Mouse (Mus musculus) lung, embryonic 16.5 days (tissue): ENCODE results near the gene Ulbp1. TPM values are rescaled to one million over a fixed set of nuclear protein-coding genes. Genes with fewer than 3 reads are reported as not detected.
"Not testable (repeated sequence)": the region's sequence is repeated elsewhere in the genome, so short reads cannot be mapped to it uniquely, and the experiment has no call there.

Experiments used
- ATAC-seq: fragments of 200-750 bp; cut with Nextera tagmentation; 2 replicates; pipeline ENCODE4 v1.8.0; 2017; ENCODE audit warnings: low read depth, mild to moderate bottlenecking, moderate library complexity
- H3K27ac ChIP-seq: fragments of 300-500 bp; sonication (generic); 2 replicates; pipeline ENCODE4 v1.5.1; 2014; ENCODE audit warnings: mild to moderate bottlenecking, control low read depth, low read length
- H3K27me3 ChIP-seq: fragments of 300-500 bp; sonication (generic); 2 replicates; pipeline ENCODE4 v1.6.1; 2014; ENCODE audit warnings: low read depth, low read length, mixed read lengths; ENCODE audit not compliant: control insufficient read depth, insufficient read depth
- H3K36me3 ChIP-seq: fragments of 300-500 bp; sonication (generic); 2 replicates; pipeline ENCODE4 v1.6.1; 2014; ENCODE audit warnings: low read length; ENCODE audit not compliant: control insufficient read depth, insufficient read depth
- H3K4me1 ChIP-seq: fragments of 300-500 bp; sonication (generic); replicated peaks from 2 replicates; pipeline ENCODE4 v1.6.1; 2014; ENCODE audit warnings: low read length, mixed read lengths; ENCODE audit not compliant: control insufficient read depth, insufficient read depth
- H3K4me2 ChIP-seq: fragments of 300-500 bp; sonication (generic); 2 replicates; pipeline ENCODE4 v1.6.1; 2014; ENCODE audit warnings: low read depth, low read length, control low read depth
- H3K4me3 ChIP-seq: fragments of 300-500 bp; sonication (generic); 2 replicates; pipeline ENCODE4 v1.5.1; 2014; ENCODE audit warnings: mild to moderate bottlenecking, low read length, control low read depth
- H3K9ac ChIP-seq: fragments of 300-500 bp; sonication (generic); 2 replicates; pipeline ENCODE4 v1.6.1; 2014; ENCODE audit warnings: low read length, control low read depth
- H3K9me3 ChIP-seq: fragments of 300-500 bp; sonication (generic); 2 replicates; pipeline ENCODE4 v1.6.1; 2016; ENCODE audit warnings: low read length; ENCODE audit not compliant: control insufficient read depth
- WGBS: fragments of 180-500 bp; shearing (Covaris S2); extraction: QIAGEN DNeasy Blood & Tissue Kit; methylation state at CpG from one replicate; pipeline ENCODE4 v1.1.7; 2014; 5-methylcytosine and 5-hydroxymethylcytosine counted together
- polyA plus RNA-seq: library from polyadenylated mRNA; unstranded; fragments of >200 nt; fragmentation: Nextera tagmentation; extraction: Ambion mirVana; gene quantifications from 2 replicates; pipeline ENCODE4 v1.2.1, GENCODE M21; 2015

Ulbp1 gene
- polyA plus RNA-seq: 10.9 and 11.9 TPM in 2 replicates

DNA sequence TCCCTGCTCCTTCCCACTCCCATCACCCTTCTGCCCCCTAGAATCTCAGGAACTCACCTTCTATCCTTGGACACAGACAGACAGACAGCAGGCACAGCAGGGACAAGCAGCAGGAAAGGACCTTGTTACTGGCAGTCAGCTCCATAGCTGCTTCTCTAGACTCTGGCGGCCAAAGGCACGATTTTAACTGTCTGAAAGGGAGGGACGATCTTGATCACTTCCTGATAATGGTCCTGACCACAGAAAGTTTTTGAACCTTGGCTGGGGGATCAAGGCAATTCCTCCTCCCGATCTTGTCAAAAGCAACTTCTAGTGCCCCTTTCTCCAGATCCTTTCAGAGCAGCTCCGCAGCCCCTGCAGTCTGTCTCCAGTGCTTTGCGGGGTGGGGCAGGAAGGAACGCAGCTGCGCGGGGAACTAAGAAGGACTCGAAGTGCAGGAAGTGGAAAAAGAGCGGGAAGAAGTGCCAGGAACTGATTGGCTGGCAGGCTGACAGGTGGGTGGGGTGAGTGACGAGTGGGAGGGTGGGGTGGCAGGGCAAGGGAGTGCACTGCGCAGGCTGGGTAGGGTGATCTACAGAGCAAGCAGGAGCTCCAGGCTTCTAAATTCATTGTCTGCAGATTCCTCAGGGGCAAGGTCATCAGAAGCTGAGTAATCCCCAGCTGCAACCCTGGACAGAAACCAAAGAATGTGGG is at the start of gene Ulbp1:
Gene Ulbp1 (minus strand): TSS at position 442 of the 693 bp plus-strand sequence.
- no peaks in the 10 kb centered on the region for H3K36me3 ChIP-seq
- peak within 1 kb of the TSS; percentile 49; the same call in 1 of the 2 replicates for H3K27ac ChIP-seq
- no peaks in the 10 kb centered on the region for H3K27me3 ChIP-seq
- peak; percentile 98 for ATAC-seq
- H3K9me3 ChIP-seq: no peaks in the 10 kb centered on the region
- H3K9ac ChIP-seq: peak within 1 kb of the TSS; percentile 56
- H3K4me1 ChIP-seq: no peaks in the 10 kb centered on the region
- H3K4me3 ChIP-seq: peak within 1 kb of the TSS; percentile 44
- peak within 1 kb of the TSS; percentile 49 for H3K4me2 ChIP-seq
- WGBS: 29% methylated on average over 13 of the region's 13 CpGs

DNA sequence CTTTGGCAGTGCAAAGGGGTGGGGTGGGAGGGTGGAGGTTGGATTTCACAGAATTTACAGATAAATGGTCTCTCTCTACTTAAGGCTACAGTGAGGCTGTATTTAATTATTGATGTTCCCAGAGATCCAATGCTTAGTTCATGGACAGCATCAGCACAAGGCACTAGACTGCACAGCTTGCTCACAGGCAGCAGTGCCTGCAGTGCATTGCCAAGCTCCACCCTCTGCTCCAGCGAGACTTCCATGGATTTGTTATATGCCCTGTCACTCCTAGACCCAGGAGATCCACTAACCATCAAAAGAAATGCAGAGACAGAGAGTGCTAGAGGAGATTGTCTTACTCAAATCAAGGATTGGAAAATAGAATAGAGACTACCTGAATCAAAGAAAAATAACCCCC is 24.7 kb upstream of the Ulbp1 start:
- H3K9ac ChIP-seq, H3K27me3 ChIP-seq, H3K36me3 ChIP-seq, H3K4me1 ChIP-seq, H3K27ac ChIP-seq, H3K9me3 ChIP-seq, H3K4me2 ChIP-seq, H3K4me3 ChIP-seq, ATAC-seq: not testable (repeated sequence)
- 25% methylated on average over 1 of the region's 1 CpGs for WGBS

DNA sequence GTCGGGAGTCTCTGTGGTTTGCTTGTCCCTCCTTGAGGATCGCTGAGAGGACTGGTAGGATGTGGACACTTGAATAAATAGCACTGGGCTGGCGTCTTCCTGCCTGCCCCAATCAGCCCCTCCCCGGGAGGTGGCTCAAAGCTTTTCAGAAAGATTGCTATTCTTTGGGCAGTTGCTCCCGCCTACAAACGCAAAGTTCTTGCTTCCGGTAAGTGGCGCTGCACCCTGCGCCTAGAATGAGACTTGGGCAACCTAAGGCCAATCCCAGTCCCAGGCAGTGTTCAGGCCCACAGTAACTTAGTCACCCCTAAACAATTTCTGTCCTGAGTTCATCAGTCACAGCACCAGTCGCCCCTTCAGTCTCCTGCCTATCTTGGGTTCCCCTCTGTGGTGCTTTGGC is 18.9 kb upstream of the Ulbp1 start:
- not testable (repeated sequence) for H3K27me3 ChIP-seq, H3K36me3 ChIP-seq, H3K9me3 ChIP-seq, H3K27ac ChIP-seq, H3K9ac ChIP-seq, H3K4me1 ChIP-seq
- 4% methylated on average over 10 of the region's 10 CpGs for WGBS
- peak overlapping the region; percentile 18 for H3K4me3 ChIP-seq
- H3K4me2 ChIP-seq: peak overlapping the region; percentile 51
- peak; percentile 31; the same call in 1 of the 2 replicates for ATAC-seq

DNA sequence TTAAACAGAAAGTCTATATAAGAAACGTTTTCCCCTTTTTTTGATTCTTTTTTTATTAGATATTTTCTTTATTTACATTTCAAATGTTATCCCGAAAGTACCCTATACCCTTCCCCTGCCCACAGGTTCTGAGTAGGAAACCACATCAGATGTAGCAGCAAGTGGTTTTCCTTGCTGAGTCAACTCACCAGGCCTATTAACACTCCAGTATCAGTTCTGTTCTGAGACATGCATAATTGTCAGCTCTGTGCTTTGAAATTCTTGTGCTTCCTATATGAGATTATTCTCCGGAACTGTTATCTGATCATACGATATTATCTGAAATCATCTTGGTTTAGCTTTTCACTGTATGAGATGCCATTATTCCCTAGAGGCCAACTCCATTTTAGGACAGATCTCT is 10.2 kb upstream of the Ulbp1 start:
- Histone ChIP-seq H3K4me1 (no peaks in the 10 kb centered on the region), H3K9me3 (no peaks in the 10 kb centered on the region), H3K4me2 (no peak overlapping the region), H3K36me3 (no peaks in the 10 kb centered on the region), H3K4me3 (no peak overlapping the region), H3K9ac (no peak overlapping the region), H3K27me3 (no peaks in the 10 kb centered on the region), H3K27ac (no peak overlapping the region)
- ATAC-seq: no peak
- 60% methylated on average over 4 of the region's 4 CpGs for WGBS

DNA sequence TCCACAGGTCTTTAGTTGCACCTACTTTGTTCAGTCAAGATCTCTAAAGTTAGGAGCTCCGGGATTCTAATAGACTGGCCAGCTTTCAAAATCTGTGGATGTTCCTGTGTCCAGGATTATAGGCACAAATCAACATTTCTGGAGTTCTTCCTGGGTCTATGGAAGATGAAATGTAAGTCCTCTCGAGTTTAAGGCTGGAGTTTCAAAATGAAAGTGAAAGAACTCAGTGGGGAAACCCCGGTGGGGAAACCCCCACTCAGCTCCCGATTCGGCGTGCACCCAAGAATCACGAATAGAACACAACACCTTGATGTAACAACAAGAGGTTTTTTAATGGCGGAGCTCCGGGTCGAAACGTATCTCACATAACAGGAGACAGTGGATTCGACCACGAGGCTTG is 787 bp upstream of the Ulbp1 start:
- H3K4me2 ChIP-seq, H3K27ac ChIP-seq, H3K9ac ChIP-seq, H3K4me1 ChIP-seq, H3K9me3 ChIP-seq, H3K36me3 ChIP-seq, H3K27me3 ChIP-seq, H3K4me3 ChIP-seq, ATAC-seq: not testable (repeated sequence)
- WGBS: 84% methylated on average over 7 of the region's 13 CpGs

DNA sequence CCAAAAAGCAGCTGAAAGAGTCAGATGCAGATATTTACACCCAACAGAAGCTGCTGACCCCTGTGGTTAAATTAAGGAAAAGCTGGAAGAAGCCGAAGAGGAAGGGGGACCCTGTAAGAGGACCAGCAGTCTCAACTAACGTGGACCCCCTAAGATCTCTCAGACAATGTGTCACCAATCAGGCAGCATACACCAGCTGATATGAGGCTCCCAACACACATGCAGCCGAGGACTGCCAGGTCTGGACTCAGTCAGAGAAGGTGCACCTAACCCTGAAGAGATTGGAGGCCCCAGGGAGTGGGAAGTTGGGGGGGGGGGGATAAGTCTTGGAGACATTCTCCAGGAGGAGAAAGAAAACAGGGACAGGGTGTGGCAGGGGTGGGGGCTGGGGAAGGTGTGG is 1.8 kb downstream of the Ulbp1 start:
- Histone ChIP-seq H3K4me2 (peak overlapping the region; percentile 13; the same call in 1 of the 2 replicates), H3K9ac (peak overlapping the region; percentile 12; the same call in 1 of the 2 replicates), H3K9me3 (no peaks in the 10 kb centered on the region), H3K27me3 (no peaks in the 10 kb centered on the region), H3K36me3 (0 out of 2 replicates have a peak, but pooled peaks cover 3% of the 10 kb centered on the region), H3K4me1 (no peaks in the 10 kb centered on the region), H3K4me3 (peak overlapping the region; percentile 20), H3K27ac (no peak overlapping the region)
- 71% methylated on average over 3 of the region's 3 CpGs for WGBS
- no peak for ATAC-seq

DNA sequence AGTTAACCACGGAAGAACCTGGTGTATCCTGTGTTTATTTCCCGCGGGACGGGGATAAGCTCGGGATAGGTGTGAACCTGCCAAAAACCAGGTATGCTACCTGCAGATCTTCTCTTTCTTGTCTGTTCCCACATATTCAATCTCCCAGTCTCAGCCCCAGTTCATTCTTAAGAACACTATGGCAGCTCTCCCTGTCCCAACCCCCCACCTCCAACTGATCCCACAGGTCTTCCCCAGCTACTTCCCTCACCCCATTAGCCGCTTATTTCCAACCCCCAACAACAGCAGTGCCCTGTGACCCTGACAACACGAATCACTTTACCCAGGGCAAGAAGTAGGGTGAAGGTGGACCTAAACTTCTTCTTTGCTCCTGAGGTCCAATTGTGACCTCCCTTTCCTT is 3.0 kb downstream of the Ulbp1 start:
- H3K27ac ChIP-seq: no peak overlapping the region
- peak overlapping the region; percentile 37 for H3K4me3 ChIP-seq
- 4% methylated on average over 7 of the region's 7 CpGs for WGBS
- H3K4me2 ChIP-seq: peak overlapping the region; percentile 51
- 0 out of 2 replicates have a peak, but pooled peaks cover 3% of the 10 kb centered on the region for H3K36me3 ChIP-seq
- no peaks in the 10 kb centered on the region for H3K27me3 ChIP-seq
- H3K9me3 ChIP-seq: no peaks in the 10 kb centered on the region
- H3K4me1 ChIP-seq: no peaks in the 10 kb centered on the region
- H3K9ac ChIP-seq: peak overlapping the region; percentile 50; the same call in 1 of the 2 replicates
- ATAC-seq: peak; percentile 30; the same call in 1 of the 2 replicates

DNA sequence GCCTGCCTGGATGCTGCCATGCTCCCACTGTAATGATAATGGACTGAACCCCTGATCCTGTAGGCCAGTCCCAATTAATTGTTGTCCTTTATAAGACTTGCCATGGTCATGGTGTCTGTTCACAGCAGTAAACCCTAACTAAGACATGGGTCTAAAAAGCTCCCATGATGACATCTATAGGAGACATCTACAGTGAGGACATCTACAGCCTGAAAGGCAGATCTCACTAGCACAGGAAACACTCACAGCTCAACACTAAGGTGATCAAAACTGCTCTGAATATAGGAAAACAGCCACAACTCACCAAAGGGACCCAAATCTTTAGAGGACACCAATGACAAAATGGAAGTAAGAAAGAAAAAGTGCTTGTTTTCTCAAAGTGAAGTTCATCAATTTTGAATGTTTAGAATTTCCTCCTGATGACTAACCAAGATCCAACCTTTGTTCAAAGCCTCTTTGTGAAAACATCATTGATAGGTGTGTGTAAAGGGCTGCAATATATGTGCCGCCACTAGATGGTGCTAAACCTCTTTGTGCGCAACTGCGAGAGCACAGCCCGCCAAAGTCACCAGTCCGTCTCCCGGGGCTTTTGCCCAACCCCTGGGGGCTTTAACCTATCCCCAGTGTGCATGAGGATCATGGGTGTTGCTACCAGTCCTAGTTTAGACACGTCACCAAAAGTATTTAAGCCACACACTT is 3.6 kb downstream of the Ulbp1 start:
- WGBS: 0% methylated on average over 7 of the region's 7 CpGs
- not testable (repeated sequence) for H3K4me1 ChIP-seq, H3K9me3 ChIP-seq, H3K27ac ChIP-seq, H3K36me3 ChIP-seq, H3K27me3 ChIP-seq, H3K9ac ChIP-seq
- 0 out of 2 replicates have a peak, but pooled peaks have one; percentile 27 for ATAC-seq
- peak overlapping the region; percentile 51 for H3K4me2 ChIP-seq
- H3K4me3 ChIP-seq: peak overlapping the region; percentile 37

DNA sequence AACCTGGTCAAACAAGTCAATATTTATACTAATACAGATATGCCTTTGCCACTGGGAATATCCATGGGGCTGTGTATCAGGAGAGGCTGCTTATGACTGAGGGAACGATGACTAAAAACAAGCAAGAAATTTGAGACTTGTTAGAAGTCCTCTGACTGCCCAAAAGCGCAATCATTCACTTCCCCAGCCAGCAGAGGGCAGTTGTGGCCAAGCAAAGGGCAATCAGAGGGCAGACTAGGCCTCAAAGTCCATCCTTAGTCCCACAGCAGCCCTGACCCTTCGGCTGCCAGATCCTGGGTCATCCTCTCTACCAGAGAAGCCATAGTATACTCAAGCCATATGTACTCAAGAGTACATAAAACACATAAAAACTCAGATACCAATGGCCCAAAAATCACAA is 11.4 kb downstream of the Ulbp1 start:
- peaks cover 2% of the 10 kb centered on the region; the same call in 1 of the 2 replicates for H3K36me3 ChIP-seq
- ATAC-seq: no peak
- H3K9ac ChIP-seq: no peak overlapping the region
- H3K4me3 ChIP-seq: no peak overlapping the region
- H3K9me3 ChIP-seq: no peaks in the 10 kb centered on the region
- H3K4me2 ChIP-seq: no peak overlapping the region
- WGBS: 37% methylated on average over 3 of the region's 3 CpGs
- no peaks in the 10 kb centered on the region for H3K4me1 ChIP-seq
- H3K27me3 ChIP-seq: no peaks in the 10 kb centered on the region
- no peak overlapping the region for H3K27ac ChIP-seq
